Mouse (Mus musculus) A20 (cell line): ENCODE results near the gene Slc4a4.

Experiments
- DNase-seq: peaks from one replicate; pipeline ENCODE4 v3.0.0-alpha.2; 2011; ENCODE audit warnings: low read depth, low spot score

Gene Slc4a4

GRCm38 (mm10) chr5:88917221-88917620, 30.6 kb downstream of the Slc4a4 start:
- DNase-seq, result no peak

GRCm38 (mm10) chr5:88917630-88918029, 31.0 kb downstream of the Slc4a4 start:
- DNase-seq, result no peak

GRCm38 (mm10) chr5:88918538-88918937, 31.9 kb downstream of the Slc4a4 start:
- no peak for DNase-seq

GRCm38 (mm10) chr5:88925576-88925975, 39.0 kb downstream of the Slc4a4 start:
- DNase-seq, result no peak

- DNase-seq, result peak; percentile 7
Observed at GRCm38 (mm10) chr5:88928201-88928916, 41.7 kb downstream of the Slc4a4 start.

- DNase-seq, result no peak
Observed at GRCm38 (mm10) chr5:88929392-88930094, 42.9 kb downstream of the Slc4a4 start.

GRCm38 (mm10) chr5:88930129-88930528, 43.5 kb downstream of the Slc4a4 start:
- no peak for DNase-seq

GRCm38 (mm10) chr5:88930611-88931010, 44.0 kb downstream of the Slc4a4 start:
- DNase-seq, result no peak

GRCm38 (mm10) chr5:88931176-88931575, 44.6 kb downstream of the Slc4a4 start:
- DNase-seq, result no peak

- no peak for DNase-seq
Observed at GRCm38 (mm10) chr5:88933454-88933853, 46.8 kb downstream of the Slc4a4 start.

- DNase-seq, result no peak
Observed at GRCm38 (mm10) chr5:88933946-88934345, 47.3 kb downstream of the Slc4a4 start.

- DNase-seq, result no peak
Observed at GRCm38 (mm10) chr5:88938208-88938607, 51.6 kb downstream of the Slc4a4 start.

- no peak for DNase-seq
Observed at GRCm38 (mm10) chr5:88939151-88939550, 52.5 kb downstream of the Slc4a4 start.

GRCm38 (mm10) chr5:88939782-88940181, 53.2 kb downstream of the Slc4a4 start:
- no peak for DNase-seq

- no peak for DNase-seq
Observed at GRCm38 (mm10) chr5:88941905-88942304, 55.3 kb downstream of the Slc4a4 start.

- no peak for DNase-seq
Observed at GRCm38 (mm10) chr5:88945661-88946339, 59.2 kb downstream of the Slc4a4 start.

GRCm38 (mm10) chr5:88950337-88950736, 63.7 kb downstream of the Slc4a4 start:
- no peak for DNase-seq

GRCm38 (mm10) chr5:88952757-88953577, 66.3 kb downstream of the Slc4a4 start:
- no peak for DNase-seq

- DNase-seq, result no peak
Observed at GRCm38 (mm10) chr5:88957735-88958134, 71.1 kb downstream of the Slc4a4 start.

GRCm38 (mm10) chr5:88958966-88959365, 72.3 kb downstream of the Slc4a4 start:
- no peak for DNase-seq

GRCm38 (mm10) chr5:88959412-88959811, 72.8 kb downstream of the Slc4a4 start:
- DNase-seq, result no peak
